Comparison of ENCODE assay signal across 14 mouse cellular contexts in genomic region chr11:11851957-11852505, GRCm38 (mm10). TPM values are rescaled to one million over a fixed set of nuclear protein-coding genes. Genes with fewer than 3 reads are reported as not detected.
A peak's percentile ranks its signal among the peaks of the same experiment; 100 is the strongest.
DNase-seq lines count a peak whose midpoint lies in the region; ATAC-seq lines count a peak whose summit lies in the region.
"Had no signal": no experiment of that assay in that cellular context is flagged by ENCODE, and none has a peak within 500 bp of the region (broad histone marks: within the 10 kb centered on the region; RNA-seq: fewer than 3 reads in every experiment).

No protein-coding gene starts in this region.

- no peak for ATAC-seq in hindbrain, embryonic 14.5 days (ENCODE audit: low FRiP score)
- no peak for ATAC-seq in midbrain, embryonic 16.5 days
- no peak for ATAC-seq in intestine, embryonic 15.5 days
- ATAC-seq: forebrain, embryonic 13.5 days; midbrain, embryonic 15.5 days had no signal

- 80% methylated on average over 6 of the region's 6 CpGs for WGBS in hindbrain, embryonic 10.5 days
- 65% methylated on average over 6 of the region's 6 CpGs for WGBS in hindbrain, embryonic 14.5 days
- 80% methylated on average over 6 of the region's 6 CpGs for WGBS in midbrain, embryonic 16.5 days
- 88% methylated on average over 6 of the region's 6 CpGs for WGBS in midbrain, embryonic 10.5 days
- 54% methylated on average over 6 of the region's 6 CpGs for WGBS in intestine, embryonic 15.5 days

- H3K27me3 ChIP-seq in hindbrain, embryonic 10.5 days (ENCODE audit: insufficient read depth, poor library complexity, severe bottlenecking), result no peaks in the 10 kb centered on the region
- H3K27me3 ChIP-seq in hindbrain, embryonic 14.5 days (ENCODE audit: control insufficient read depth, insufficient read depth, low read length), result no peaks in the 10 kb centered on the region
- H3K27me3 ChIP-seq in midbrain, embryonic 16.5 days (ENCODE audit: control insufficient read depth, insufficient read depth, low read depth, low read length), result no peaks in the 10 kb centered on the region
- H3K27me3 ChIP-seq in midbrain, embryonic 10.5 days (ENCODE audit: low read depth, poor library complexity, severe bottlenecking), result no peaks in the 10 kb centered on the region
- H3K27me3 ChIP-seq in intestine, embryonic 15.5 days (replicated peaks), result no peaks in the 10 kb centered on the region
- H3K27me3 ChIP-seq: forebrain, embryonic 13.5 days; midbrain, embryonic 15.5 days had no signal

- peaks cover 4% of the 10 kb centered on the region; the same call in 1 of the 2 replicates for H3K36me3 ChIP-seq in hindbrain, embryonic 10.5 days
- H3K36me3 ChIP-seq in hindbrain, embryonic 14.5 days (replicated peaks; ENCODE audit: control insufficient read depth, insufficient read depth), result no peaks in the 10 kb centered on the region
- no peaks in the 10 kb centered on the region for H3K36me3 ChIP-seq in midbrain, embryonic 16.5 days (ENCODE audit: control insufficient read depth, insufficient read depth, low read length)
- peaks cover 4% of the 10 kb centered on the region; the same call in 1 of the 2 replicates for H3K36me3 ChIP-seq in midbrain, embryonic 10.5 days
- H3K36me3 ChIP-seq in intestine, embryonic 15.5 days, result no peaks in the 10 kb centered on the region
- H3K36me3 ChIP-seq: midbrain, embryonic 15.5 days had no signal

- H3K9ac ChIP-seq in hindbrain, embryonic 14.5 days, result no peak overlapping the region
- no peak overlapping the region for H3K9ac ChIP-seq in midbrain, embryonic 16.5 days (ENCODE audit: low read depth, low read length)
- no peak overlapping the region for H3K9ac ChIP-seq in intestine, embryonic 15.5 days
- H3K9ac ChIP-seq: forebrain, embryonic 13.5 days; midbrain, embryonic 15.5 days had no signal

- no peak overlapping the region for H3K4me2 ChIP-seq in hindbrain, embryonic 14.5 days (replicated peaks)
- H3K4me2 ChIP-seq in midbrain, embryonic 16.5 days (ENCODE audit: low read length), result no peak overlapping the region
- no peak overlapping the region for H3K4me2 ChIP-seq in intestine, embryonic 15.5 days (replicated peaks)
- H3K4me2 ChIP-seq: forebrain, embryonic 13.5 days; midbrain, embryonic 15.5 days had no signal

- H3K27ac ChIP-seq in hindbrain, embryonic 10.5 days, result peak overlapping the region; percentile 66
- no peak overlapping the region for H3K27ac ChIP-seq in hindbrain, embryonic 14.5 days
- H3K27ac ChIP-seq in midbrain, embryonic 16.5 days (ENCODE audit: low read length), result peak overlapping the region; percentile 26; the same call in 1 of the 2 replicates
- H3K27ac ChIP-seq in midbrain, embryonic 10.5 days (replicated peaks), result no peak overlapping the region
- peak overlapping the region; percentile 32 for H3K27ac ChIP-seq in intestine, embryonic 15.5 days
- H3K27ac ChIP-seq: forebrain, embryonic 13.5 days; midbrain, embryonic 15.5 days had no signal

- no peak for DNase-seq in hindbrain, embryonic 10.5 days (ENCODE audit: low spot score)
- DNase-seq in hindbrain, embryonic 14.5 days (ENCODE audit: low spot score), result no peak
- no peak for DNase-seq in midbrain, embryonic 10.5 days (ENCODE audit: low spot score)
- DNase-seq in frontal cortex, postnatal 10 days (ENCODE audit: low spot score in 2 of 2), result no peak
- no peak for DNase-seq in yolk sac, embryonic 10.5 days (ENCODE audit: low spot score)
- DNase-seq: adrenal gland, adult 2 months; cerebellum, postnatal 10 days; kidney, postnatal 25 days; left cerebral cortex, postnatal 4 days; retina, postnatal 1 day had no signal

- H3K9me3 ChIP-seq in hindbrain, embryonic 10.5 days, result peaks cover 4% of the 10 kb centered on the region
- H3K9me3 ChIP-seq in hindbrain, embryonic 14.5 days (ENCODE audit: control insufficient read depth, low read length), result no peaks in the 10 kb centered on the region
- H3K9me3 ChIP-seq in midbrain, embryonic 16.5 days (replicated peaks; ENCODE audit: control insufficient read depth, low read length, poor library complexity, severe bottlenecking), result no peaks in the 10 kb centered on the region
- peaks cover 4% of the 10 kb centered on the region; the same call in 1 of the 2 replicates for H3K9me3 ChIP-seq in midbrain, embryonic 10.5 days (replicated peaks)
- no peaks in the 10 kb centered on the region for H3K9me3 ChIP-seq in intestine, embryonic 15.5 days
- H3K9me3 ChIP-seq: midbrain, embryonic 15.5 days had no signal

- H3K4me3 ChIP-seq in hindbrain, embryonic 10.5 days, result no peak overlapping the region
- H3K4me3 ChIP-seq in hindbrain, embryonic 14.5 days (replicated peaks; ENCODE audit: low read length), result no peak overlapping the region
- H3K4me3 ChIP-seq in midbrain, embryonic 16.5 days (ENCODE audit: low read depth, low read length), result no peak overlapping the region
- no peak overlapping the region for H3K4me3 ChIP-seq in midbrain, embryonic 10.5 days
- no peak overlapping the region for H3K4me3 ChIP-seq in intestine, embryonic 15.5 days (replicated peaks)
- H3K4me3 ChIP-seq: forebrain, embryonic 13.5 days; midbrain, embryonic 15.5 days had no signal

- H3K4me1 ChIP-seq in hindbrain, embryonic 10.5 days (replicated peaks), result peaks cover 57% of the 10 kb centered on the region
- peaks cover 21% of the 10 kb centered on the region for H3K4me1 ChIP-seq in hindbrain, embryonic 14.5 days (replicated peaks; ENCODE audit: control insufficient read depth, insufficient read depth, low read length)
- peaks cover 24% of the 10 kb centered on the region for H3K4me1 ChIP-seq in midbrain, embryonic 16.5 days (ENCODE audit: control insufficient read depth, insufficient read depth, low read length)
- peaks cover 38% of the 10 kb centered on the region for H3K4me1 ChIP-seq in midbrain, embryonic 10.5 days
- H3K4me1 ChIP-seq in intestine, embryonic 15.5 days (replicated peaks), result peaks cover 17% of the 10 kb centered on the region

RNA-seq across cellular contexts. Expression of gene Fignl1, which starts 43.3 kb away (rescaled TPM):
- 67.8 and 105 TPM in 2 replicates for polyA plus RNA-seq in hindbrain, embryonic 10.5 days (2016; fragmentation: Nextera tagmentation; extraction: Ambion mirVana)
- 13.3 and 14.8 TPM in 2 replicates for polyA plus RNA-seq in hindbrain, embryonic 14.5 days (2014; fragmentation: Nextera tagmentation; extraction: Ambion mirVana)
- polyA plus RNA-seq in midbrain, embryonic 16.5 days (2015; fragmentation: Nextera tagmentation; extraction: Ambion mirVana), result 7.1 and 8.7 TPM in 2 replicates
- 103 and 112 TPM in 2 replicates for polyA plus RNA-seq in midbrain, embryonic 10.5 days (2016; fragmentation: Nextera tagmentation; extraction: Ambion mirVana)
- polyA plus RNA-seq in intestine, embryonic 15.5 days (2015; fragmentation: Nextera tagmentation; extraction: Ambion mirVana), result 46.9 and 52.8 TPM in 2 replicates

RNA-seq across cellular contexts. Expression of gene Ddc, which starts 45.9 kb away (rescaled TPM):
- 10.2 TPM in 2 replicates for polyA plus RNA-seq in hindbrain, embryonic 10.5 days (2016; fragmentation: Nextera tagmentation; extraction: Ambion mirVana)
- 7.0 and 9.3 TPM in 2 replicates for polyA plus RNA-seq in hindbrain, embryonic 14.5 days (2014; fragmentation: Nextera tagmentation; extraction: Ambion mirVana)
- 18.4 and 21.7 TPM in 2 replicates for polyA plus RNA-seq in midbrain, embryonic 16.5 days (2015; fragmentation: Nextera tagmentation; extraction: Ambion mirVana)
- 13.6 and 15.8 TPM in 2 replicates for polyA plus RNA-seq in midbrain, embryonic 10.5 days (2016; fragmentation: Nextera tagmentation; extraction: Ambion mirVana)
- 46.3 and 52.2 TPM in 2 replicates for polyA plus RNA-seq in intestine, embryonic 15.5 days (2015; fragmentation: Nextera tagmentation; extraction: Ambion mirVana)

Comparison
In these comparisons a context has a peak if more than half of its experiments do, and no peak if none do; other contexts are left out.
1. H3K27ac ChIP-seq: peak in hindbrain, embryonic 10.5 days (single experiment), midbrain, embryonic 16.5 days (single experiment) and intestine, embryonic 15.5 days (single experiment); none in hindbrain, embryonic 14.5 days (single experiment) and midbrain, embryonic 10.5 days (single experiment).